Mouse (Mus musculus) MN1 (cell line): ENCODE measurements at regions not wholly inside any gene's neighbourhood (a gene's known extent, or its start where the extent isn't known, plus 50 kb on each side); places are given as distances from the start of the nearest gene placed in this dataset.

Experiments
- DNase-seq: peaks from one replicate; pipeline ENCODE4 v3.0.0-alpha.2; 2016; ENCODE audit warnings: low spot score

- no peak for DNase-seq
These were observed 603.9 kb downstream of the Rps29 start for GRCm38 (mm10) chr12:68554943-68555627.

- DNase-seq, result no peak
These were observed 604.7 kb downstream of the Rps29 start for GRCm38 (mm10) chr12:68554292-68554691.

GRCm38 (mm10) chr12:68541811-68542210 lies 617.2 kb downstream of the Rps29 start:
- DNase-seq, result no peak

- no peak for DNase-seq
These were observed 658.2 kb downstream of the Rps29 start for GRCm38 (mm10) chr12:68500794-68501193.

GRCm38 (mm10) chr12:68463032-68463431 lies 696.0 kb downstream of the Rps29 start:
- no peak for DNase-seq

- no peak for DNase-seq
These were observed 700.8 kb downstream of the Rps29 start for GRCm38 (mm10) chr12:68458196-68458595.

- DNase-seq, result no peak
These were observed 732.4 kb downstream of the Rps29 start for GRCm38 (mm10) chr12:68426601-68427000.

- DNase-seq, result no peak
These were observed 734.0 kb downstream of the Rps29 start for GRCm38 (mm10) chr12:68425006-68425405.
